Mouse (Mus musculus) erythroblast, embryonic 14.5 days (primary cell): Measurements from ENCODE around the gene Ugt2b1. TPM values are rescaled to one million over a fixed set of nuclear protein-coding genes. Genes with fewer than 3 reads are reported as not detected.

Experiments used
- H3K27me3 ChIP-seq: 2 replicates; pipeline ENCODE4 v1.6.1; 2012; ENCODE audit warnings: inconsistent platforms; ENCODE audit not compliant: control insufficient read depth
- H3K36me3 ChIP-seq: 2 replicates; pipeline ENCODE4 v1.6.1; 2012; ENCODE audit warnings: mild to moderate bottlenecking, inconsistent platforms; ENCODE audit not compliant: control insufficient read depth
- H3K4me1 ChIP-seq: 2 replicates; pipeline ENCODE4 v1.6.1; 2012; ENCODE audit warnings: inconsistent platforms; ENCODE audit not compliant: control insufficient read depth
- H3K4me3 ChIP-seq: replicated peaks from 2 replicates; pipeline ENCODE3; 2012; ENCODE audit warnings: moderate library complexity, mild to moderate bottlenecking, inconsistent platforms
- H3K9me3 ChIP-seq: 2 replicates; pipeline ENCODE4 v1.6.1; 2012; ENCODE audit warnings: low read length, inconsistent platforms, mixed read lengths; ENCODE audit not compliant: control insufficient read depth
- GATA1 ChIP-seq: IDR thresholded peaks from 2 replicates; pipeline ENCODE4 v1.6.1; 2012; ENCODE audit warnings: low read length, inconsistent platforms, mixed read lengths
- TAL1 ChIP-seq: IDR thresholded peaks from 3 replicates; pipeline ENCODE4 v1.6.1; 2012; ENCODE audit warnings: low read length, inconsistent platforms, mixed read lengths
- polyA plus RNA-seq: library from polyadenylated mRNA; stranded (reverse); fragments of >175 nt; gene quantifications from 2 replicates; pipeline ENCODE4 v1.2.3, GENCODE M21; 2012

The Ugt2b1 gene
- polyA plus RNA-seq, 1 experiment: not detected

DNA sequence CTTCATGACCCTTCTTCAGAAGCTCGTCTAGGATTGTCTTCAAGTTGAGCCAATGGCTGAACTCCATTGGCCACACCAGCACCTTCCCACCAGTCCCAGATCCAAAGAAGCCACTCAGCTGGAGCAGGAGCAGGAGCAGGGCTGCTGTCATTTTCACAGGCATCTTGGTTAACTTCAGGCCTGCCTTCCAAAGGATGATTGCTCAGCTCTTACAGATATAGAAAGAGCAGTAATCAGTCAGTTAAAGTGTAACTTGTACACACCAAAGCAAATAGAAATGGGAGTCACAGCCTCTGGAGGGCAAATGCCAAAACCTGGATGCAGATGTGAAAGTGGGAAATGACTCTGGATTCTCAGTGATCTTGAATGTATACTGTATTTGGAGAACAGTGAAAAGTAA lies 19.6 kb downstream of the Ugt2b1 start, which contains the start of gene Ugt2b34:
TSS of gene Ugt2b34 (minus strand) at position 180 of the 400 bp plus-strand sequence.
- Histone ChIP-seq H3K4me1 (no peaks in the 10 kb centered on the region), H3K27me3 (no peaks in the 10 kb centered on the region), H3K4me3 (peak within 1 kb of the TSS; percentile 8), H3K9me3 (no peaks in the 10 kb centered on the region), H3K36me3 (no peaks in the 10 kb centered on the region)
- TF ChIP-seq TAL1 (no peak), GATA1 (no peak)

DNA sequence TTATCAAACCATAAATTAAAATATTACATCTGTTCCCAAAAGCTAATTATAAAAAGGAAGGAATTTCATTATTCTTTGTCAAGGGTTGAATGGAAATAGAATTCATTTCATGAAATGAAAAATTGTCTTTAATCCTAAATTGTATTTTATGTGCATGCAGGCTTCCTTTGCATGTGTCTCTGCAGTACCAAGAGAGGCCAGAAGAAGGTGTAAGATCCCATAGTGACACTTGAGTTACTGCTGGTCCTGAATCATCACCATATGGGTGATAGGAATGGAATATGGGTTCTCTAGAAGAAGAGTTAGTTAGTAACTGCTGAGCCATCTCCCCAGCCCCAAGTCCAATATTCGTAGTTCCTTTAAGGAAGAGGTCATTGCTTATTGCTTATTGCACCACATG lies 36.4 kb downstream of the Ugt2b1 start:
- Histone ChIP-seq H3K4me3 (no peak overlapping the region), H3K4me1 (no peaks in the 10 kb centered on the region), H3K36me3 (peaks cover 4% of the 10 kb centered on the region; the same call in 1 of the 2 replicates), H3K27me3 (no peaks in the 10 kb centered on the region), H3K9me3 (peaks cover 6% of the 10 kb centered on the region)
- TF ChIP-seq GATA1 (no peak), TAL1 (no peak)

GRCm38 (mm10) chr5:86888420-86888819 lies 37.9 kb downstream of the Ugt2b1 start:
- TF ChIP-seq TAL1: no peak
- no peak for TF ChIP-seq GATA1
- Histone ChIP-seq H3K4me3 (no peak overlapping the region), H3K36me3 (no peaks in the 10 kb centered on the region; the same call in 1 of the 2 replicates), H3K27me3 (no peaks in the 10 kb centered on the region), H3K4me1 (no peaks in the 10 kb centered on the region), H3K9me3 (0 out of 2 replicates have a peak, but pooled peaks cover 2% of the 10 kb centered on the region)

GRCm38 (mm10) chr5:86887081-86887480 lies 39.2 kb downstream of the Ugt2b1 start:
- no peak overlapping the region for H3K4me3 ChIP-seq
- TF ChIP-seq GATA1 (no peak), TAL1 (no peak)
- no peaks in the 10 kb centered on the region for H3K27me3 ChIP-seq
- H3K4me1 ChIP-seq: no peaks in the 10 kb centered on the region
- peaks cover 5% of the 10 kb centered on the region; the same call in 1 of the 2 replicates for H3K9me3 ChIP-seq
- H3K36me3 ChIP-seq: no peaks in the 10 kb centered on the region; the same call in 1 of the 2 replicates

GRCm38 (mm10) chr5:86886620-86887019 lies 39.7 kb downstream of the Ugt2b1 start:
- H3K27me3 ChIP-seq: no peaks in the 10 kb centered on the region
- H3K9me3 ChIP-seq: peaks cover 6% of the 10 kb centered on the region; the same call in 1 of the 2 replicates
- H3K4me3 ChIP-seq: no peak overlapping the region
- TF ChIP-seq TAL1 (no peak), GATA1 (no peak)
- H3K4me1 ChIP-seq: no peaks in the 10 kb centered on the region
- no peaks in the 10 kb centered on the region; the same call in 1 of the 2 replicates for H3K36me3 ChIP-seq

GRCm38 (mm10) chr5:86871877-86872276 lies 54.5 kb downstream of the Ugt2b1 start:
- H3K4me1 ChIP-seq: no peaks in the 10 kb centered on the region

More at GRCm38 (mm10) chr5:86871877-86872276, 54.5 kb downstream of the Ugt2b1 start:
- H3K27me3 ChIP-seq: no peaks in the 10 kb centered on the region
- TF ChIP-seq TAL1: no peak
- TF ChIP-seq GATA1: no peak
- no peaks in the 10 kb centered on the region for H3K36me3 ChIP-seq
- H3K9me3 ChIP-seq: peaks cover 5% of the 10 kb centered on the region
- H3K4me3 ChIP-seq: no peak overlapping the region

Other genes starting within 250 kb of the Ugt2b1 start
- not detected in 2 replicates for gene Tmprss11e, start 180.7 kb downstream of the Ugt2b1 start, polyA plus RNA-seq
- gene Ythdc1, start 122.3 kb downstream of the Ugt2b1 start, polyA plus RNA-seq: 1.8 and 2.2 TPM in 2 replicates
- not detected in 2 replicates for gene Ugt2b34, start 19.6 kb downstream of the Ugt2b1 start, polyA plus RNA-seq
- gene Ugt2b35, start 74.3 kb upstream of the Ugt2b1 start, polyA plus RNA-seq: 0.01 TPM in 1 of 2 replicates, not detected in the other
- not detected in 2 replicates for gene Ugt2b36, start 166.0 kb upstream of the Ugt2b1 start, polyA plus RNA-seq
- gene Ugt2b5, start 213.8 kb upstream of the Ugt2b1 start, polyA plus RNA-seq: not detected in 2 replicates